Mouse (Mus musculus) heart, adult 9 months (tissue): ENCODE measurements around the gene Gm20736.
"Not testable (repeated sequence)": the region's sequence is repeated elsewhere in the genome, so short reads cannot be mapped to it uniquely, and the experiment has no call there.

Experiments used
- DNase-seq, 2 experiments: peaks; one replicate each; pipeline ENCODE4 v3.0.0; 2022; ENCODE audit warnings: low spot score in 2 of 2

The Gm20736 gene

DNA sequence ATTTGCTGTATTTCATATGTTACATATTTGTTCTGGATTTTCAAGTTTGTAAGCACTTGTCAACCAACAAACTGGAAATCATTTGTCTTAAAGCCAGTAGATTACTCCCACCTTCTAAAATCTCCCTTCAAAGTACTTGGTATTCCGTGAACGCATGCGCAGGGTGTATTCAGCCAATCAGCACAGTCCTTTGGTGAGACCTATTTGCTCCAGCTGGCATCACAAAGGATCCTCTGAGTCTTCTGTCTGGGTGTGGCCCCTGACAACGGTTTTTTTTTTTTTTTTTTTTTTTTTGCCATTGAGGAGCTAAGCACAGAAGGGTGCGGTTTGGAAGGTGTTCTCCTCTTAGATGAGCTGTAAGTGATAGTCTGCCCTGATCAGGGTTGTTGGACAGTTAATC, at the start of gene Gm20736:
Gene Gm20736, plus strand, starts transcription at position 301 of the 400 bp plus-strand sequence.
- not testable (repeated sequence) for DNase-seq
